Mouse (Mus musculus): ENCODE measurements around the gene Taf3. TPM values are rescaled to one million over a fixed set of nuclear protein-coding genes. Genes with fewer than 3 reads are reported as not detected.

Gene Taf3
- polyA plus RNA-seq, 1 experiment = 7.0 TPM

GRCm38 (mm10) chr2:10058836-10059235, 10.4 kb upstream of the Taf3 start:
- Histone ChIP-seq H3K4me3 (ENCODE audit: insufficient read depth, poor library complexity, severe bottlenecking) (no peak overlapping the region), H3K79me3 (ENCODE audit: low read depth) (no peaks in the 10 kb centered on the region), H3ac (ENCODE audit: control insufficient read depth, insufficient read length, low read depth) (no peak overlapping the region), H3K79me2 (ENCODE audit: control insufficient read depth, insufficient read depth) (no peaks in the 10 kb centered on the region), H3K36me3 (ENCODE audit: control insufficient read depth, insufficient read depth) (peaks cover 97% of the 10 kb centered on the region), H3K27me3 (ENCODE audit: control insufficient read depth, insufficient read depth, insufficient read length) (no peaks in the 10 kb centered on the region)
- TF ChIP-seq MAX (IDR thresholded peaks at IDR 0.05) (no peak), USF1 (IDR thresholded peaks at IDR 0.05; ENCODE audit: low read depth) (no peak), CEBPB (IDR thresholded peaks at IDR 0.05; ENCODE audit: low read depth) (no peak), FOSL1 (IDR thresholded peaks at IDR 0.05; ENCODE audit: insufficient read depth, low read length, poor library complexity, severe bottlenecking) (no peak), CTCF (IDR thresholded peaks at IDR 0.05; ENCODE audit: control insufficient read depth, insufficient read depth, insufficient read length) (no peak), MYOG (IDR thresholded peaks at IDR 0.05; ENCODE audit: control insufficient read depth, extremely low read depth, insufficient read length) (no peak), MYOD1 (IDR thresholded peaks at IDR 0.05; ENCODE audit: control insufficient read depth, insufficient read length, low read depth) (no peak)

GRCm38 (mm10) chr2:10051996-10052395, 3.6 kb upstream of the Taf3 start:
- H3K4me3 ChIP-seq (ENCODE audit: insufficient read depth, poor library complexity, severe bottlenecking) = no peak overlapping the region
- peaks cover 6% of the 10 kb centered on the region for H3K79me3 ChIP-seq (ENCODE audit: low read depth)
- no peak overlapping the region for H3ac ChIP-seq (ENCODE audit: control insufficient read depth, insufficient read length, low read depth)
- TF ChIP-seq MYOD1 (IDR thresholded peaks at IDR 0.05; ENCODE audit: control insufficient read depth, insufficient read length, low read depth) (no peak), CEBPB (IDR thresholded peaks at IDR 0.05; ENCODE audit: low read depth) (no peak), USF1 (IDR thresholded peaks at IDR 0.05; ENCODE audit: low read depth) (no peak), MYOG (IDR thresholded peaks at IDR 0.05; ENCODE audit: control insufficient read depth, extremely low read depth, insufficient read length) (no peak), FOSL1 (IDR thresholded peaks at IDR 0.05; ENCODE audit: insufficient read depth, low read length, poor library complexity, severe bottlenecking) (no peak), MAX (IDR thresholded peaks at IDR 0.05) (no peak), CTCF (IDR thresholded peaks at IDR 0.05; ENCODE audit: control insufficient read depth, insufficient read depth, insufficient read length) (no peak)
- peaks cover 21% of the 10 kb centered on the region for H3K79me2 ChIP-seq (ENCODE audit: control insufficient read depth, insufficient read depth)
- no peaks in the 10 kb centered on the region for H3K27me3 ChIP-seq (ENCODE audit: control insufficient read depth, insufficient read depth, insufficient read length)
- H3K36me3 ChIP-seq (ENCODE audit: control insufficient read depth, insufficient read depth) = peaks cover 38% of the 10 kb centered on the region

GRCm38 (mm10) chr2:10050878-10051277, 2.5 kb upstream of the Taf3 start:
- Histone ChIP-seq H3ac (ENCODE audit: control insufficient read depth, insufficient read length, low read depth) (no peak overlapping the region), H3K36me3 (ENCODE audit: control insufficient read depth, insufficient read depth) (peaks cover 27% of the 10 kb centered on the region), H3K79me3 (ENCODE audit: low read depth) (peaks cover 17% of the 10 kb centered on the region), H3K79me2 (ENCODE audit: control insufficient read depth, insufficient read depth) (peaks cover 32% of the 10 kb centered on the region), H3K27me3 (ENCODE audit: control insufficient read depth, insufficient read depth, insufficient read length) (no peaks in the 10 kb centered on the region), H3K4me3 (ENCODE audit: insufficient read depth, poor library complexity, severe bottlenecking) (no peak overlapping the region)
- no peak for TF ChIP-seq CEBPB (IDR thresholded peaks at IDR 0.05; ENCODE audit: low read depth)
- no peak for TF ChIP-seq MYOD1 (IDR thresholded peaks at IDR 0.05; ENCODE audit: control insufficient read depth, insufficient read length, low read depth)
- no peak for TF ChIP-seq FOSL1 (IDR thresholded peaks at IDR 0.05; ENCODE audit: insufficient read depth, low read length, poor library complexity, severe bottlenecking)
- TF ChIP-seq CTCF (IDR thresholded peaks at IDR 0.05; ENCODE audit: control insufficient read depth, insufficient read depth, insufficient read length) = no peak
- no peak for TF ChIP-seq MAX (IDR thresholded peaks at IDR 0.05)
- no peak for TF ChIP-seq MYOG (IDR thresholded peaks at IDR 0.05; ENCODE audit: control insufficient read depth, extremely low read depth, insufficient read length)
- no peak for TF ChIP-seq USF1 (IDR thresholded peaks at IDR 0.05; ENCODE audit: low read depth)

GRCm38 (mm10) chr2:10049456-10049855, 1.1 kb upstream of the Taf3 start:
- peak overlapping the region; percentile 95 for H3K4me3 ChIP-seq (ENCODE audit: insufficient read depth, poor library complexity, severe bottlenecking)
- H3K79me2 ChIP-seq (ENCODE audit: control insufficient read depth, insufficient read depth) = peaks cover 46% of the 10 kb centered on the region
- H3ac ChIP-seq (ENCODE audit: control insufficient read depth, insufficient read length, low read depth) = no peak overlapping the region
- H3K27me3 ChIP-seq (ENCODE audit: control insufficient read depth, insufficient read depth, insufficient read length) = no peaks in the 10 kb centered on the region
- H3K79me3 ChIP-seq (ENCODE audit: low read depth) = peaks cover 26% of the 10 kb centered on the region
- H3K36me3 ChIP-seq (ENCODE audit: control insufficient read depth, insufficient read depth) = peaks cover 13% of the 10 kb centered on the region
- TF ChIP-seq CTCF (IDR thresholded peaks at IDR 0.05; ENCODE audit: control insufficient read depth, insufficient read depth, insufficient read length) = no peak
- peak; percentile 8 for TF ChIP-seq CEBPB (IDR thresholded peaks at IDR 0.05; ENCODE audit: low read depth)

GRCm38 (mm10) chr2:10047758-10048436, 499 bp downstream of the Taf3 start:
- Histone ChIP-seq H3K27me3 (ENCODE audit: control insufficient read depth, insufficient read depth, insufficient read length) (no peaks in the 10 kb centered on the region), H3K79me3 (ENCODE audit: low read depth) (peaks cover 27% of the 10 kb centered on the region), H3ac (ENCODE audit: control insufficient read depth, insufficient read length, low read depth) (peak overlapping the region; percentile 79), H3K36me3 (ENCODE audit: control insufficient read depth, insufficient read depth) (no peaks in the 10 kb centered on the region), H3K79me2 (ENCODE audit: control insufficient read depth, insufficient read depth) (peaks cover 60% of the 10 kb centered on the region), H3K4me3 (ENCODE audit: insufficient read depth, poor library complexity, severe bottlenecking) (peak overlapping the region; percentile 95)
- TF ChIP-seq USF1 (IDR thresholded peaks at IDR 0.05; ENCODE audit: low read depth) (no peak), MYOD1 (IDR thresholded peaks at IDR 0.05; ENCODE audit: control insufficient read depth, insufficient read length, low read depth) (no peak), FOSL1 (IDR thresholded peaks at IDR 0.05; ENCODE audit: insufficient read depth, low read length, poor library complexity, severe bottlenecking) (no peak), CEBPB (IDR thresholded peaks at IDR 0.05; ENCODE audit: low read depth) (no peak), CTCF (IDR thresholded peaks at IDR 0.05; ENCODE audit: control insufficient read depth, insufficient read depth, insufficient read length) (no peak), MYOG (IDR thresholded peaks at IDR 0.05; ENCODE audit: control insufficient read depth, extremely low read depth, insufficient read length) (no peak), MAX (IDR thresholded peaks at IDR 0.05) (no peak)

GRCm38 (mm10) chr2:10034976-10035375, 13.4 kb downstream of the Taf3 start:
- Histone ChIP-seq H3K79me3 (ENCODE audit: low read depth) (peaks cover 26% of the 10 kb centered on the region), H3K4me3 (ENCODE audit: insufficient read depth, poor library complexity, severe bottlenecking) (no peak overlapping the region), H3K36me3 (ENCODE audit: control insufficient read depth, insufficient read depth) (peaks cover 5% of the 10 kb centered on the region), H3ac (ENCODE audit: control insufficient read depth, insufficient read length, low read depth) (no peak overlapping the region), H3K27me3 (ENCODE audit: control insufficient read depth, insufficient read depth, insufficient read length) (no peaks in the 10 kb centered on the region), H3K79me2 (ENCODE audit: control insufficient read depth, insufficient read depth) (peaks cover 72% of the 10 kb centered on the region)
- no peak for TF ChIP-seq MYOD1 (IDR thresholded peaks at IDR 0.05; ENCODE audit: control insufficient read depth, insufficient read length, low read depth)
- no peak for TF ChIP-seq FOSL1 (IDR thresholded peaks at IDR 0.05; ENCODE audit: insufficient read depth, low read length, poor library complexity, severe bottlenecking)
- TF ChIP-seq MYOG (IDR thresholded peaks at IDR 0.05; ENCODE audit: control insufficient read depth, extremely low read depth, insufficient read length) = no peak
- no peak for TF ChIP-seq CTCF (IDR thresholded peaks at IDR 0.05; ENCODE audit: control insufficient read depth, insufficient read depth, insufficient read length)
- no peak for TF ChIP-seq USF1 (IDR thresholded peaks at IDR 0.05; ENCODE audit: low read depth)
- TF ChIP-seq CEBPB (IDR thresholded peaks at IDR 0.05; ENCODE audit: low read depth) = no peak
- no peak for TF ChIP-seq MAX (IDR thresholded peaks at IDR 0.05)
